Mouse (Mus musculus) thymus, adult 2 months (tissue): ENCODE results near the gene Ackr2.

Experiments used
- CTCF ChIP-seq: fragments of 200-500 bp; IDR thresholded peaks from 2 replicates; pipeline ENCODE4 v1.5.1; 2012; ENCODE audit warnings: mild to moderate bottlenecking, control low read depth, low read length, moderate library complexity, borderline replicate concordance; ENCODE audit not compliant: control insufficient read depth, poor library complexity, insufficient read depth; ENCODE audit errors: extremely low read depth
- POLR2A ChIP-seq: fragments of 200-500 bp; IDR thresholded peaks from 2 replicates; pipeline ENCODE4 v1.6.1; 2012; ENCODE audit warnings: mild to moderate bottlenecking, low read length, control low read depth, moderate library complexity; ENCODE audit not compliant: control insufficient read depth, poor library complexity, insufficient read depth; ENCODE audit errors: extremely low read depth

DNA sequence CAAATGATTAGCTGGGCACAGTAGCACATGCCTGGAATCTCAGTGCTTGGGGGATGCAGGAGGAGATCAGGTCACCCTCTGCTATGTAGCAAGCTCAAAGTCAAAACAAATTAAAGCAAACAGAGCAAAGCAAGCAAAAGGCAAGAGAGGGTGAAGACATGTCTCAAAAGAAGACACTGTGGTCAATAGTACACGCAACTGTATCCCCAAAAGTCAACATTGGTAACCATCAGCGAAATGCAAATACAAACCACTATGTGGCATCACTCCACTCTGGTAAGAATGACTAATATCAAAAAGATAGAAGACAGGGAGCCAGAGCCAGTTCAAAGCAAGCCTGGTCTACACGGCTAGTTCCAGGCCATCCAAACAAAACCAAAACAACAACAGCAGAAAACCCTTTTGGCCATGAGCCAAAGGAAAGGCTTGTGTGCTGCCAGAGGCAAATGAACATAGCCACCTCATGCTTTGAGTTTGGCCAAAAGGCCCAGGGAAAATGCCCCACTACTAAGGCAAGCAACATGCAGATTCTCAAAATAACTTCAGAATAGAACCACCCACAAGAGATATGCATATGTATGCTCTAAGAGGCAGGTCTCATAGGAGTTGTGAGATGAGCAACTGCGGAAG, 7.5 kb downstream of the Ackr2 start:
- TF ChIP-seq POLR2A (no peak), CTCF (no peak)
